ENCODE assay signal across 12 mouse cellular contexts in genomic region chr17:62467072-62467471, GRCm38 (mm10).
"Had no signal": no experiment of that assay in that cellular context is flagged by ENCODE, and none has a peak within 500 bp of the region (broad histone marks: within the 10 kb centered on the region; RNA-seq: fewer than 3 reads in every experiment).

No protein-coding gene starts in this region.

- DNase-seq: left cerebral cortex, postnatal 4 days; liver; liver, embryonic 13.5 days; liver, postnatal 0 days; lung, adult 18-20 months; lung, adult 2 months; lung, embryonic 14.5 days; lung, postnatal 10 days; lung, postnatal 14 days; lung, postnatal 36 days; lung, postnatal 4 days; midbrain, embryonic 14.5 days had no signal
